Mouse (Mus musculus) midbrain, embryonic 12.5 days (tissue): ENCODE measurements around the gene Olfml2a. TPM values are rescaled to one million over a fixed set of nuclear protein-coding genes. Genes with fewer than 3 reads are reported as not detected.

Source experiments
- ATAC-seq: fragments of 200-750 bp; cut with Nextera tagmentation; 2 replicates; pipeline ENCODE4 v1.8.0; 2017; ENCODE audit warnings: low read depth, moderate TSS enrichment, moderate library complexity; ENCODE audit not compliant: low FRiP score
- H3K27ac ChIP-seq: fragments of 300-500 bp; sonication (generic); replicated peaks from 2 replicates; pipeline ENCODE4 v1.5.1; 2016; ENCODE audit warnings: mild to moderate bottlenecking
- H3K27me3 ChIP-seq: fragments of 300-500 bp; sonication (generic); 2 replicates; pipeline ENCODE4 v1.6.1; 2016; ENCODE audit warnings: mild to moderate bottlenecking
- H3K36me3 ChIP-seq: fragments of 300-500 bp; sonication (generic); 2 replicates; pipeline ENCODE4 v1.6.1; 2016
- H3K4me1 ChIP-seq: fragments of 300-500 bp; sonication (generic); 2 replicates; pipeline ENCODE4 v1.6.1; 2016
- H3K4me2 ChIP-seq: fragments of 300-500 bp; sonication (generic); replicated peaks from 2 replicates; pipeline ENCODE4 v1.6.1; 2016; ENCODE audit warnings: mild to moderate bottlenecking, moderate library complexity
- H3K4me3 ChIP-seq: fragments of 300-500 bp; sonication (generic); 2 replicates; pipeline ENCODE4 v1.5.1; 2016; ENCODE audit warnings: mild to moderate bottlenecking
- H3K9ac ChIP-seq: fragments of 300-500 bp; sonication (generic); replicated peaks from 2 replicates; pipeline ENCODE4 v1.6.1; 2016; ENCODE audit warnings: mild to moderate bottlenecking, moderate library complexity
- H3K9me3 ChIP-seq: fragments of 300-500 bp; sonication (generic); 2 replicates; pipeline ENCODE4 v1.6.1; 2016; ENCODE audit warnings: mild to moderate bottlenecking
- WGBS: fragments of 180-500 bp; shearing (Covaris S2); methylation state at CpG from one replicate; pipeline ENCODE4 v1.1.7; 2016; 5-methylcytosine and 5-hydroxymethylcytosine counted together
- polyA plus RNA-seq: library from polyadenylated mRNA; unstranded; fragments of >200 nt; fragmentation: Nextera tagmentation; extraction: Ambion mirVana; gene quantifications from 2 replicates; pipeline ENCODE4 v1.2.1, GENCODE M21; 2016

Gene Olfml2a
- polyA plus RNA-seq = 2.9 and 3.8 TPM in 2 replicates

DNA sequence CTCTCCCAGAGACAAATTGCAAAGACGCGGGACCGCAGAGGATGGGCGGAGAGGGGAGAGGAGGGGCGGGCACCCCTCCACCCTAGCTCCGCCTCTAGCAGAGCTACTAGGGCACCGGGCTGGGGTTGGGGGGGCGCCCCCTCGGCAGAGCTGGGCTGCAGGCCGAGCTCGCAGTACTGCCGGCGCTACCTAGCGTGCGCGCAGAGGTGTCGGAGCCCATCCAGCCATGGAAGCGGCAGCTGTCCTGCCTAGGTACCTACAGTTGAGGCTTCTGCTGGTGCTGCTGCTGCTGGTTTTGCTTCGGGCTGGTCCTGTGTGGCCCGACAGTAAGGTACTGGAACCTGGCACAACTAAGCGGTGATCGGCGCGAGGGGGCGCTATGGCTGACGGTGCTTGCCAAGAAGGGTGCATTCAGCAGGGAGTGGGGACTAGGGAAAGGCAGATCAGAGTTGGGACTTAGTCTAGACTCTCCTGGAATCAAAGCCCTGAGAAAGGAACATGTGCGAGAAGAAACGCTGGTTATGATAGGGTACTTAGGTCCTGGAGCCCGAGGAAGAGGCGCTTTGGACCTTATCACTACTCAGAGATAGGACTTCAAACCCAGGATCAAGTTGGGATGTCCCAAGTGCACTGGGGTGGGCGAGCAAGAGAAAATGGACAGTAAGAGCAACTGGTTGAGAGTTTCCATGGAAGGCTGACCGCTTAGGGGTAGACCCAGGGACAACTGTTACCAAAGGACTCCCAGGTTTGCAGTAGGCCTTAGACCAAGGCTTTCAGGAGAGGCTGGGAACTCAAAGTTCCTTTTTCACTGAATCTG, at the start of gene Olfml2a:
TSS of gene Olfml2a (plus strand) at position 128 of the 817 bp plus-strand sequence.
- H3K4me1 ChIP-seq = peaks cover 25% of the 10 kb centered on the region
- H3K4me3 ChIP-seq = peak within 1 kb of the TSS; percentile 43
- no peaks in the 10 kb centered on the region for H3K36me3 ChIP-seq
- no peak within 1 kb of the TSS for H3K27ac ChIP-seq
- H3K9ac ChIP-seq = peak within 1 kb of the TSS; percentile 49
- peak; percentile 78 for ATAC-seq
- peaks cover 38% of the 10 kb centered on the region for H3K27me3 ChIP-seq
- peak within 1 kb of the TSS; percentile 81 for H3K4me2 ChIP-seq
- 7% methylated on average over 32 of the region's 32 CpGs for WGBS
- H3K9me3 ChIP-seq = no peaks in the 10 kb centered on the region

DNA sequence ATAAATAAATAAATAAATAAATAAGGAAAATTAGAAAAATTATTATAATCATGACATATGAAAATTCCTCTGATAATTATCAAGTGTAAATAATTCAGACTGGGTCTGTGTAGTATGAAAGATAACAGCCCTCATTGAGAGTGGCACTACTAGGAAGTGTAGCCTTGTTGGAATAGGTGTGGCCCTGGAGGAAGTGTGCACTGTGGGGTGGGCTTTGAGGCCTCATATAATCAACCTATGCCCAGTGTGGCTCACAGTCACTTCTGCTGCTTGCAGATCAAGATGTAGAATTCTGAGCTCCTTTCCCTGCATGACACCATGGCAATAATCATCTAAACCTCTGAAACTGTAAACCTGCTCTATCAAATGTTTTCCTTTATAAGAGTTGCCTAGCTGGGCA, 28.9 kb upstream of the Olfml2a start:
- H3K36me3 ChIP-seq = no peaks in the 10 kb centered on the region
- H3K4me1 ChIP-seq = no peaks in the 10 kb centered on the region
- H3K27me3 ChIP-seq = no peaks in the 10 kb centered on the region
- H3K27ac ChIP-seq = no peak overlapping the region
- H3K9me3 ChIP-seq = no peaks in the 10 kb centered on the region
- no peak overlapping the region for H3K4me3 ChIP-seq
- no peak for ATAC-seq
- H3K4me2 ChIP-seq = no peak overlapping the region
- no peak overlapping the region for H3K9ac ChIP-seq

DNA sequence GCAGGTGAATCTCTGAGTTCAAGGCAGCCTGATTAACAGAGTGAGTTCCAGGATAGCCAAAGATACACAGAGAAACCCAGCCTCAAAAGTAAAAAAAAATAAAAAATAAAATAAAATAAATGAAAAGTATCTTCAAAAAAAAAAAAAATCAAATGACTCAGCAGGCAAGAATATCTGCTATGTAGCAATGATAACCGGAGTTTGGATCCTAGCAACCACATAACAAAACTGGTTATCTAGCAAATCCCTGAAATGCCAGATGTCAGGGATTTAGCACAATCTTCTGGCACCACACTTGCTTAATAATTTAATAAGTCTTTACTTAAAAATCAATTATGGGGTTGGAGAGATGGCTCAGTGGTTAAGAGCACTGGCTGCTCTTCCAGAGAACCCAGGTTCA, 27.5 kb upstream of the Olfml2a start:
- no peak overlapping the region for H3K9ac ChIP-seq
- H3K4me1 ChIP-seq = no peaks in the 10 kb centered on the region
- WGBS = 73% methylated on average over 1 of the region's 1 CpGs
- ATAC-seq = no peak
- H3K36me3 ChIP-seq = no peaks in the 10 kb centered on the region
- no peak overlapping the region for H3K4me3 ChIP-seq
- H3K4me2 ChIP-seq = no peak overlapping the region
- no peak overlapping the region for H3K27ac ChIP-seq
- H3K27me3 ChIP-seq = no peaks in the 10 kb centered on the region
- no peaks in the 10 kb centered on the region for H3K9me3 ChIP-seq

DNA sequence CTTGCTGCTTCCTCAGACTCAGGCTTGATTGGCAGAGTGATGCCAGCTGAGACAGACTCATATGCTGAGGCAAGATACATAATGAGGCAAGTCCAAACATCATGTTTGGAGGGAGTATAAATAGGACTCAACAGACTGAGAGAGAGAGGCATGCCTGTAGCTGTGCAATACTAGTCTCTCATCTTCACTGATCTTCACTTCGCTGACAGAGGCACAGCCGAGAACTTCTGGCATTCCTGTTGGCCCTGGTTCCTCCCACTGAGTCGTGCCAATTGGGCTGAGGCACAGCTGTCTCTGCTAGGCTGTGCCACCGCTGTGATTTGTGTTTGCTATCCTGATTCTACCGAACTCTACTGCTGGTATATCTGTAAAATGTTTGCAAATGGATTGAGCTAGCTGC, 25.7 kb upstream of the Olfml2a start:
- H3K4me2 ChIP-seq = no peak overlapping the region

DNA sequence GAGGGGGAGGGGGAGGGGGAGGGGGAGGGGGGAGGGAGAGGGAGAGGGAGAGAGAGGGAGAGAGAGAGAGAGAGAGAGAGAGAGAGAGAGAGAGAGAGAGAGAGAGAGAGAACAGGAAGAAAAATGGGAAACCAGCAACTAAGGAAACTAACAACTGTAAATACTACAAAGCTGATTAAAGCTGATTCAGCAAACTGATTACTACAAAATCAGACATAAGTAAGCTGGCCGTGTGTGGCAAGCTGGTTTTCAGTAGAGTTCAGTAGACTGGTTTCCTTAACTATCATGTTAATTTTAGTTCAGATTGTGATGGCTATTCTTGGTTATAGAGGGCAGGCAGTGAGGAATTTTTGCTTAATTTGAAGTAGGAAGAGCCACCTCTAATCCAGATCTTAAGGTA, 23.2 kb upstream of the Olfml2a start:
- 85% methylated on average over 1 of the region's 1 CpGs for WGBS
- H3K9ac ChIP-seq = no peak overlapping the region
- ATAC-seq = no peak

More for the DNA sequence above, 25.7 kb upstream of the Olfml2a start:
- Histone ChIP-seq H3K4me1 (no peaks in the 10 kb centered on the region), H3K36me3 (no peaks in the 10 kb centered on the region), H3K27me3 (no peaks in the 10 kb centered on the region), H3K9me3 (no peaks in the 10 kb centered on the region), H3K9ac (no peak overlapping the region), H3K4me3 (no peak overlapping the region), H3K27ac (no peak overlapping the region)
- no peak for ATAC-seq
- 78% methylated on average over 5 of the region's 5 CpGs for WGBS

DNA sequence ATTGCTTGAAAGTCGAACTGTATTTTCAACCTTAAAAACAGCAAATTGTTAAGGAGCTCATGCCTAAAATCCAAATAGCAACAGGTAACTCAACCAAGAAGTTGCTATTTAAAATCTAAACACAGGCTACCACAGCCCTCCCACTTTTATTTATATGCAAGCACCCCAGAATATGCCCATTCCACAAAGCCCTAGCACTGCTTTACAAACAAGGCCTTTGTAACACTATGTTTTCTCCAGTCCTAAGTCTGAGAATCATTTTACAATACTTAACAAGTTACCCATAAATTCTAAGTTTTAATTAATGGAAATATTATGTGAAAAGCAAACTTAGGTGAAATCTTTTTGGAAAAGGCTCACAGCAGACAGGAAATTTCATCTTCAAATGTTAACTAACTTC, 17.3 kb upstream of the Olfml2a start:
- no peak for ATAC-seq
- no peaks in the 10 kb centered on the region for H3K27me3 ChIP-seq
- H3K27ac ChIP-seq = no peak overlapping the region
- no peak overlapping the region for H3K4me2 ChIP-seq
- peaks cover 7% of the 10 kb centered on the region; the same call in 1 of the 2 replicates for H3K4me1 ChIP-seq
- no peak overlapping the region for H3K4me3 ChIP-seq
- no peak overlapping the region for H3K9ac ChIP-seq
- H3K36me3 ChIP-seq = no peaks in the 10 kb centered on the region
- no peaks in the 10 kb centered on the region for H3K9me3 ChIP-seq
- whole genome bisulfite sequencing = 49% methylated on average over 1 of the region's 1 CpGs

More for the DNA sequence above, 23.2 kb upstream of the Olfml2a start:
- Histone ChIP-seq H3K27ac (no peak overlapping the region), H3K9me3 (no peaks in the 10 kb centered on the region), H3K4me2 (no peak overlapping the region), H3K4me3 (no peak overlapping the region), H3K36me3 (no peaks in the 10 kb centered on the region), H3K27me3 (no peaks in the 10 kb centered on the region), H3K4me1 (no peaks in the 10 kb centered on the region)

DNA sequence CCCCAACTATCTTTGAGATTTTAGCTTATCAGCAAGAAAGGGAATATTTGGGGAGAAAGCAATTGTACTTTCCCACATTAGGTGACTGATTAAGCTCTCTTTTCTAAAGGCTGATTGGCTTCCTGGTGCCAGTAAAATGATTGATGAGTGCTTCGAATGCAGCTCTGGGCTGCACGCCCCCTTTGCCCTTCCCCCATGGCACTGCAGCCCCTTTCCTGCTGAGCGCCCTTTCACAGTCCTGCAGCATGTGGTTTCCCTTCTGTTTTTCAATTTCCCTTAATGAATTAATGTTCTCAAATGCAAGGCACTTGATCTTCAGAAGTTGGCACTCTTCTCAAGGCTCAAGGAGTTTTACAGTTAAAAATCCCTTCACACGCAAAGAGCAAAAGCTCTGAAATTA, 16.8 kb upstream of the Olfml2a start:
- no peaks in the 10 kb centered on the region for H3K9me3 ChIP-seq
- no peak overlapping the region for H3K27ac ChIP-seq
- no peak overlapping the region for H3K4me3 ChIP-seq
- H3K4me2 ChIP-seq = no peak overlapping the region
- 11% methylated on average over 4 of the region's 4 CpGs for WGBS
- peaks cover 7% of the 10 kb centered on the region; the same call in 1 of the 2 replicates for H3K4me1 ChIP-seq
- no peaks in the 10 kb centered on the region for H3K27me3 ChIP-seq
- no peak overlapping the region for H3K9ac ChIP-seq
- no peak for ATAC-seq
- no peaks in the 10 kb centered on the region for H3K36me3 ChIP-seq

DNA sequence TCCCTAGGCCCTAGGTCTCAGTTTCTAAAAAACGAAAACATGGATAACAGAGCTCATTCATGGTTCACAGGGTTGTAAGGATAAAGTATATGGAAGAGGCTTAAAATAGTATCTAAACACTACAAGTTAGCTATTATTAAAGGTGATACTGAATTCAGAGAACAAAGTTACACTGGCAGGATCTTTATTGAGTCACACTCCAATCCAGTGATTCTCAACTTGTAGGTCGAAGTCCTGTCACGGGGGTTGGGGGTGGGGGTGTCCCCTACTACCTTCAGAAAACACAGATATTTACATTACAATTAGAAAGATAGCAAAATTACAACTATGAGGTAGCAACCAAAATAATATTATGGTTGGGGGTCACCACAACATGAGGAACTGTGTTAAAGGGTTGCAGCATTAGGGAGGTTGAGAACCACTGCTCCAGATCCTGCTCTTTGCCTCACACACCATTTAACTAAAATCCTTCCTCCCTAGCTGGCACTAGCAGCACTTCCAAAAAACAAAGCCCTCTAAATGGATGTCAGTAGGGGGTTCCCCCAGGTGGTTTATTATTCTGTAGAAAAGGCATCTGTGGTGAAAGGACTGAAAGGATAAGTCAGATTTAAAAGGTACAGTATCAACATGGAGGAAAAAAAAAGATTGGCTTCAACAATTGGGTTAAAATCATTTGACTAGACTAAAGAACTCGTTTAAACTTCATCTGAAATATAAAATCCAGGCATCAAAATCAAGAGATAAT, 14.7 kb upstream of the Olfml2a start:
- peaks cover 7% of the 10 kb centered on the region; the same call in 1 of the 2 replicates for H3K4me1 ChIP-seq
- no peak for ATAC-seq
- H3K9ac ChIP-seq = no peak overlapping the region
- no peak overlapping the region for H3K27ac ChIP-seq
- H3K4me3 ChIP-seq = no peak overlapping the region
- H3K36me3 ChIP-seq = no peaks in the 10 kb centered on the region
- no peaks in the 10 kb centered on the region for H3K27me3 ChIP-seq
- no peak overlapping the region for H3K4me2 ChIP-seq
- WGBS = 14% methylated on average over 4 of the region's 4 CpGs
- H3K9me3 ChIP-seq = no peaks in the 10 kb centered on the region

DNA sequence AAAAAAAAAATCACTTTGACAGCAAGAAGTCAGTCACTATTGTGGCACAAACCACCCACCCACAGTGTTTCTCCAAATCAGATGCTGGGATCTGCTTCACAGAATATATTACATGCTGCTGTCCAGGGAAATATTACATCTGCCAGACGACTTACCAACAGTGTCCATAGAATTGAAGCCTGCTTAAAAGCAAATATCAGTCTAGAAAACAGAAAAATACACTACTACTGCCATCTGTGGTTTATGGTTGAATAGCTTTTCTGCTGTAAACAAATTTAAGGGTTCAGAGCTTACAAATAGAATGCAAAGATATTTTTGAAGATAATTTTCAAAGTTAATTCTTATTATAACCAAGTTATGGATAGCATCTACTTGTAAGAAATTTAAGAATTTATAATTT, 10.4 kb upstream of the Olfml2a start:
- H3K4me3 ChIP-seq = no peak overlapping the region
- no peaks in the 10 kb centered on the region for H3K36me3 ChIP-seq
- WGBS = 7% methylated on average over 1 of the region's 1 CpGs
- H3K4me1 ChIP-seq = peaks cover 11% of the 10 kb centered on the region
- H3K4me2 ChIP-seq = no peak overlapping the region
- H3K9me3 ChIP-seq = no peaks in the 10 kb centered on the region
- no peak overlapping the region for H3K27ac ChIP-seq
- peaks cover 10% of the 10 kb centered on the region for H3K27me3 ChIP-seq
- H3K9ac ChIP-seq = no peak overlapping the region
- no peak for ATAC-seq

DNA sequence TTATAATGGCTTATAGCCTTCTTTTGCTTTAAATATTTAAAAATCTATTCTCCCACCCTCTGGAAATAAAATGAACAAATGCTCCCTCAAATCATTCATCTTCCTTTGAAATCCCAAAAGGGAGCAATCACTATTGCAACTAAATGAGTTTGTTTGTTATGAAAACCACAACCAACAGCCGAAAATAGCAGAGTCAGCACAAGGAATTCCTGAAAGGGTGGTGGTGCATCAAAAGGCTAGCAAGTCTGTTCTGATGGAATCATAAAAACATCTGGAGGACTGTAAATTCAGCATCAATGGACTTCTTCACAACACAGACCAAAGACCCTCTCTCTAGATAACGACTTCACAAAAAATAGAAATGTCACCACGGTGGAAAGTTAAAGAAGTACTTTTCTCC, 8.3 kb upstream of the Olfml2a start:
- H3K9me3 ChIP-seq = no peaks in the 10 kb centered on the region

DNA sequence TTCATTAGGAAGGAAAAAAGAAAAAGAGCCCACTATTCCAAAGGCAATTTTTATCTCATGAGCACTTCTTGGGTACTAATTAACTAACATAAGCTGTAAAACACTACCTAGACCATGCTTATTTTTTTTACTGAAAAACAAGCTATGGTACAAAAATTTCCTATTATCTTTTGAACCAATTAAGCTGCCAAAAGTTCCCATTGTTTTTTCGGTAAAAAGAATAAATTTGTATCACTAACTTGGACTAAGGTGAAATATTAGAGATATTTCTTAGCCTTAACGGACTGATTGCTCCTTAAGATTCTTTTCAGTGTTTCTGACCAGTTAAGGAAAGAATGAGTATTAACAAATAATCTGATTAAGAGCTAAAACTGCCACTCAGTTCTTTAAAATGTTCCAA, 7.9 kb upstream of the Olfml2a start:
- Histone ChIP-seq H3K36me3 (no peaks in the 10 kb centered on the region), H3K27ac (no peak overlapping the region), H3K9ac (no peak overlapping the region), H3K4me2 (no peak overlapping the region; the same call in 1 of the 2 replicates), H3K27me3 (peaks cover 20% of the 10 kb centered on the region), H3K4me3 (no peak overlapping the region), H3K4me1 (peaks cover 15% of the 10 kb centered on the region), H3K9me3 (no peaks in the 10 kb centered on the region)
- 19% methylated on average over 2 of the region's 2 CpGs for WGBS
- ATAC-seq = no peak

More for the DNA sequence above, 8.3 kb upstream of the Olfml2a start:
- no peak for ATAC-seq
- no peak overlapping the region for H3K9ac ChIP-seq
- no peak overlapping the region for H3K4me3 ChIP-seq
- no peak overlapping the region for H3K27ac ChIP-seq
- H3K27me3 ChIP-seq = peaks cover 18% of the 10 kb centered on the region
- no peaks in the 10 kb centered on the region for H3K36me3 ChIP-seq
- no peak overlapping the region for H3K4me2 ChIP-seq
- peaks cover 15% of the 10 kb centered on the region for H3K4me1 ChIP-seq
- 23% methylated on average over 3 of the region's 3 CpGs for WGBS

DNA sequence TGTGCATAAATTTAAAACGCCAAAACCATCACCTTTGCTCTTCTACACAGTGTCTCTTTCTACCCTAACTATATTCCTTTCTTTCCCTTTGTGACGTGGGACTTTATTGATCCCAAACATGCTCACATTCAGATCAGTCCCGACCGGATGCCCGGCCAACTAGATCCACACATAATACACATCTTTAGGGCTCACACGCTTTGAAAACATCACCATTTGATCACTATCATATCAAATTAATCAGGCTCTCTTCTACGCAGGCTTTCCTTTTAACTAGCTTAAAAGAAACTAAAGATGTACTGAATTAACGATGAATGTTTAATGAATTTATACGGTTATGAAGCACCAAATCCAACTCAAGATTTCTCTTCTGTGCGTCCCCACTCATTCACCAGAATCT, 7.2 kb upstream of the Olfml2a start:
- WGBS = 1% methylated on average over 10 of the region's 10 CpGs
- peaks cover 15% of the 10 kb centered on the region for H3K4me1 ChIP-seq
- peak overlapping the region; percentile 77 for H3K9ac ChIP-seq
- H3K9me3 ChIP-seq = no peaks in the 10 kb centered on the region
- H3K27me3 ChIP-seq = peaks cover 24% of the 10 kb centered on the region
- H3K4me3 ChIP-seq = peak overlapping the region; percentile 86
- H3K4me2 ChIP-seq = peak overlapping the region; percentile 99
- ATAC-seq = no peak
- no peaks in the 10 kb centered on the region for H3K36me3 ChIP-seq
- no peak overlapping the region for H3K27ac ChIP-seq
